Mouse (Mus musculus): Measurements from ENCODE around the gene Cd82. TPM values are rescaled to one million over a fixed set of nuclear protein-coding genes. Genes with fewer than 3 reads are reported as not detected.

Gene Cd82
- polyA plus RNA-seq, 1 experiment from 2014 or later = 41.3 TPM

DNA sequence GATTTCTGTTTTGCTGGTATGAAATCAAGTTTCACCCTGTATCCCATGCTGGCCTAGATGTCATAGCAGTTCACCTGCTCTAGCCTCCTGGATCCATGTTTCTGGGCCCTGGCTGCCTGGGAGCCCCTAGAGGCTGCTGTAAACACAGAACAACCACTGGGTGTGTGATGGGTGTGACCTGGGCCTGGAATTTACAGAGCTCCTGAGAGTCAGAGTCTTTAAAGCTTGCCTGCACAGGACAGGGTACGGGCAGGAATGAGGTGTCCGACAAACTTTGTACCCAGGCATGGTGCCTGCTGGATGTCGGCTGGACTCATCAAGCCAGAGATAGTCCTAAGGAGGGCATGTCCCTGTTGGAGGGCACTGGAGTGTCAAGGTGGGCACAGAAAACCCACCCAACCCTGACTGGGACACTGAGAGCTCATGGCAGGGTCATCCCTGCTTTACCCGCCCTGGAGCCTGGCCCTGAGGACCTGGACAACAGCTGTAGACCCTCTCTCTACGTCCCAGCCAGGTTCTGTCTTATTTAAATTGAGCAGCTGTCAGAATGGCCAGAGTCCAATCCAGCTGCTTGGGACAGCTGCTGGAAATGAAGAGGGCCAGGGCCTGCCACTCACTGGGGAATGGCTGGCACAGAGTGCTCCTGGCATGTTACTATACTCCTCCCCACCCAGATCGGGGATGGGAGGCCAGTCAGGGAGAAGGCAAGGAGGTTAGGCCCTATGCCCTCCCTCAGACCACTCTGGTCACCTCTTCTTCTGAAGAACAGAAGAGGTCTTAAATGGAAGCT, 30.1 kb downstream of the Cd82 start:
- 65% methylated on average over 6 of the region's 6 CpGs for WGBS
- ATAC-seq (replicated peaks; ENCODE audit: low FRiP score, low TSS enrichment, low read depth) (peak; percentile 31), DNase-seq (ENCODE audit: low spot score) (no peak)
- Histone ChIP-seq H3K4me3 (ENCODE audit: low read depth, low read length) (no peak overlapping the region), H3K27me3 (replicated peaks; ENCODE audit: control insufficient read depth, insufficient read depth, low read length) (no peaks in the 10 kb centered on the region), H3K36me3 (ENCODE audit: control insufficient read depth, insufficient read depth, low read length) (no peaks in the 10 kb centered on the region), H3K9me3 (ENCODE audit: control insufficient read depth, low read length) (no peaks in the 10 kb centered on the region), H3K4me2 (ENCODE audit: low read length) (no peak overlapping the region), H3K4me1 (replicated peaks; ENCODE audit: control insufficient read depth, insufficient read depth, low read length) (peaks cover 23% of the 10 kb centered on the region), H3K9ac (ENCODE audit: low read length) (no peak overlapping the region), H3K27ac (ENCODE audit: low read depth) (peak overlapping the region; percentile 18; the same call in 1 of the 2 replicates)

DNA sequence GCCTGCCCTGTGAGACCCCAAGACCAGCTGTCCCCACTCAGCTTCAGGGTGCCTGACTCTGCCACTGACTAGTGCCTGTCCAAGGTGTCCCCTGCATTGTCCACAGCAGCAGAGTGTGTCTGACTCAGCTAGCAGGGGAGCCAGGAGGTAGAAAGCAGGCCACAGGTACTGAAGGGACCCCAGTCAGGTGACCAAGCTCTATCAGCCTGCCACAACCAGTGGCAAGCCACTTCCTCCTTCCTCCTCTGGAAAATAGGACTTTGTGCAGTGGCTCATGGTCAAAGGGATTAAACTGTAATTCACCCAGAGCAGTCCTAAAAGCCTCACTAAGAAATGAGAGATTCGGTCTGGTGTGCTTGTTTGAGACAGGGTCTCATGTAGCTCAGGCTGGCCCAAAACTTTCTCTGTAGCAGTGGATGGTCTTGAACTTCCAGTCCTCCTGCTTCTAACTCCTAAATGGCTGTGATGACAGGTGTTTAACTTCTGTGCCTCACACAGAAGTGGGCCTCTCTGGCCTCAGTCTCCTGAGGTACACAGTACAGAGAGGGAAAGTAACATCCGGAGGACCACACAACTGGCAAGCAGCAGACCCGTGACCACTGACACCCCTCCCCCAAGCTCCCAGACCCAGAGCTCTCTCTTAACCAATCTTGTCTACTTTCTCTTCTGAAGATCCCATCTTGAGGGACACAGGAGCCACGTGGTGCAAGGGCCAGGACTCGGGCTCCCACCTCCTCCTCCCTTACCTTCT, 31.2 kb downstream of the Cd82 start:
- 56% methylated on average over 5 of the region's 5 CpGs for WGBS
- peak; percentile 51 for ATAC-seq (replicated peaks; ENCODE audit: low FRiP score, low TSS enrichment, low read depth)

DNA sequence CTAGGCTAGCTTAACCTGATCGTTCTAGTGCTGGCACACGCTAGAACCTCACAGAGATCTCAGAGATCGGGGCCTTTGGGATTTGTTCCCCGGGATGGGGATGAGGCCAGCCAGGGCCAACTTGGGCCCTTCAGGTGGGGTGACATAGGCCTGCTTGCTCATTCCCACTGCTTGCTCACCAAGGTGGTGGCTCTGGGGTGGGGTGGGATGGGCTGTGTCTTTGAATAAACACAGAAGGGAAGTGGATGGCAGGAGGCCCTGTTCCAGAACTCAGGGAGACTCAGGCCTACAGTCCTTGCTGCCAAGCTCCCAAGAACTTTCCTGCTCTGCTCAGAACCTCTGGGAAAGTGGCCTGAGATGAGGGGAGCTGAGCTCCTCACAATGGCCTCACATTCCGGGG, 31.9 kb downstream of the Cd82 start:
- Histone ChIP-seq H3K4me1 (replicated peaks; ENCODE audit: control insufficient read depth, insufficient read depth, low read length) (peaks cover 23% of the 10 kb centered on the region), H3K9me3 (ENCODE audit: control insufficient read depth, low read length) (no peaks in the 10 kb centered on the region), H3K27ac (ENCODE audit: low read depth) (peak overlapping the region; percentile 68; the same call in 1 of the 2 replicates), H3K4me3 (ENCODE audit: low read depth, low read length) (no peak overlapping the region), H3K27me3 (replicated peaks; ENCODE audit: control insufficient read depth, insufficient read depth, low read length) (no peaks in the 10 kb centered on the region), H3K36me3 (ENCODE audit: control insufficient read depth, insufficient read depth, low read length) (no peaks in the 10 kb centered on the region), H3K9ac (ENCODE audit: low read length) (no peak overlapping the region), H3K4me2 (ENCODE audit: low read length) (no peak overlapping the region)
- DNase-seq (ENCODE audit: low spot score) = no peak
- no peak for ATAC-seq (replicated peaks; ENCODE audit: low FRiP score, low TSS enrichment, low read depth)
- 77% methylated on average over 5 of the region's 5 CpGs for WGBS

More for the DNA sequence above, 31.2 kb downstream of the Cd82 start:
- DNase-seq (ENCODE audit: low spot score) = no peak
- Histone ChIP-seq H3K27me3 (replicated peaks; ENCODE audit: control insufficient read depth, insufficient read depth, low read length) (no peaks in the 10 kb centered on the region), H3K9me3 (ENCODE audit: control insufficient read depth, low read length) (no peaks in the 10 kb centered on the region), H3K27ac (ENCODE audit: low read depth) (peak overlapping the region; percentile 68), H3K36me3 (ENCODE audit: control insufficient read depth, insufficient read depth, low read length) (no peaks in the 10 kb centered on the region), H3K4me3 (ENCODE audit: low read depth, low read length) (no peak overlapping the region), H3K4me2 (ENCODE audit: low read length) (no peak overlapping the region), H3K9ac (ENCODE audit: low read length) (no peak overlapping the region), H3K4me1 (replicated peaks; ENCODE audit: control insufficient read depth, insufficient read depth, low read length) (peaks cover 23% of the 10 kb centered on the region)

DNA sequence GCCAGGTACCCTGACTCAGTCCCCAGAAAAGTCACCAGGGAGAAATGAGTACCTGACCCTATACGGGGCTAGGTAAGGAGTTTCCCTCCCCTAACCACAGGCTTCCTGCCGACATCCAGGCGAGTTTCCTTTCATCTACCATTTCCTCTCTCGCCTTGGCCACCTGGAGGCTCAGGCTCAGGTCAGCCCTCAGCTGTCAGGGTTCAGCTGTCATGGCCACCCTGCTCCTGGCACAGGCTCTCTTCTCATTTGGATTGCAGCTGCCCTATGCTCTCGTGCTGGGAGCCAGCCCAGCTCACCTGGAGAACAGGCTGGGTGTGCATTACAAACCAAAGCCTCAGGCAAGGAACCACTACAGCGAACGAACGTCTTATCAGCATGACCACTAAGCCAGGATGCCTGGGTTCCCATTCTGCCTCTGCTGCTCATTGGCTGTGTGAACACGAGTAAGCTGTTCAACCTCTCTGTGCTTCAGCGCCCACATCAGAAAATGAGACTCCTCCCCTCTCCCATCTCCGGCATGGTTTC, 34.9 kb downstream of the Cd82 start:
- no peak overlapping the region for H3K4me2 ChIP-seq (ENCODE audit: low read length)
- no peak for DNase-seq (ENCODE audit: low spot score)
- 56% methylated on average over 11 of the region's 11 CpGs for WGBS
- H3K36me3 ChIP-seq (ENCODE audit: control insufficient read depth, insufficient read depth, low read length) = no peaks in the 10 kb centered on the region
- H3K4me3 ChIP-seq (ENCODE audit: low read depth, low read length) = no peak overlapping the region
- H3K27ac ChIP-seq (ENCODE audit: low read depth) = no peak overlapping the region
- no peaks in the 10 kb centered on the region for H3K27me3 ChIP-seq (replicated peaks; ENCODE audit: control insufficient read depth, insufficient read depth, low read length)
- no peaks in the 10 kb centered on the region for H3K9me3 ChIP-seq (ENCODE audit: control insufficient read depth, low read length)
- peaks cover 21% of the 10 kb centered on the region for H3K4me1 ChIP-seq (replicated peaks; ENCODE audit: control insufficient read depth, insufficient read depth, low read length)
- no peak overlapping the region for H3K9ac ChIP-seq (ENCODE audit: low read length)
- no peak for ATAC-seq (replicated peaks; ENCODE audit: low FRiP score, low TSS enrichment, low read depth)

DNA sequence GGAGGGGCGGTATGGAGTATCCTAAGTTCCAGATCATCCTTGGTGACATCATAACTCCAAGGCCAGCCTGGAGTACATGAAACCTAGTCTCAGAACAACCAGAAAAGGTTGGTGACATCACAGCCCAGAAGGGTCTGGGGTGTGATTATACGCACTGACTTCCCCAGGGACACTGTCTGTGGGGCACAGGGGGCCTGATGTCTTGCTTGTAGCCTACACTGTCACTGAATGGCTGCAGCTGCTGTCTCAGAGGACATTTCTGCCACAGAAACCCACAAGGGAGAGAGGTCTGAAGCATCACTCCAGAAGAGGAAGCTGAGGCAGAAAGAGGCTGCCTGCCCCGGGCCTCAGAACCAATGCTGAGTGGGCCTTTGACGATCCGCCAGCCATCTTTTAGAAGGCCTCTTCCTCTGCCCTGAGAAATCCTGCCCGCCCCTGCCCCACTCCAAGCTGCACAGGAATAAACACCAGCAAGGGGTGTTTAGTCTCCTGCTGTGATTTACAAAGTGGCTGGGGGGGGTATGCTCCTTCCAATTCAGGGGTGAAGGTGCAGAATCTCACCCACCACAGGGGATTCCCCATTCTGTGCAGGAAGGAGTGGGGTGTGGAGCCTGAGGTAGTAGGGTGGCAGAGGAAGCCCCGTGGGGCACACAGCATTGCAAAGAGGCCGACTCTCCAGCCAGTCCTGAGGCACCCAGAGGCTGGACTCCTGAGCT, 35.8 kb downstream of the Cd82 start:
- 60% methylated on average over 8 of the region's 8 CpGs for WGBS
- Histone ChIP-seq H3K4me2 (ENCODE audit: low read length) (no peak overlapping the region), H3K4me3 (ENCODE audit: low read depth, low read length) (no peak overlapping the region), H3K9ac (ENCODE audit: low read length) (no peak overlapping the region), H3K4me1 (replicated peaks; ENCODE audit: control insufficient read depth, insufficient read depth, low read length) (peaks cover 13% of the 10 kb centered on the region), H3K36me3 (ENCODE audit: control insufficient read depth, insufficient read depth, low read length) (no peaks in the 10 kb centered on the region), H3K9me3 (ENCODE audit: control insufficient read depth, low read length) (no peaks in the 10 kb centered on the region), H3K27me3 (replicated peaks; ENCODE audit: control insufficient read depth, insufficient read depth, low read length) (no peaks in the 10 kb centered on the region), H3K27ac (ENCODE audit: low read depth) (no peak overlapping the region)
- DNase-seq (ENCODE audit: low spot score) (no peak), ATAC-seq (replicated peaks; ENCODE audit: low FRiP score, low TSS enrichment, low read depth) (no peak)

DNA sequence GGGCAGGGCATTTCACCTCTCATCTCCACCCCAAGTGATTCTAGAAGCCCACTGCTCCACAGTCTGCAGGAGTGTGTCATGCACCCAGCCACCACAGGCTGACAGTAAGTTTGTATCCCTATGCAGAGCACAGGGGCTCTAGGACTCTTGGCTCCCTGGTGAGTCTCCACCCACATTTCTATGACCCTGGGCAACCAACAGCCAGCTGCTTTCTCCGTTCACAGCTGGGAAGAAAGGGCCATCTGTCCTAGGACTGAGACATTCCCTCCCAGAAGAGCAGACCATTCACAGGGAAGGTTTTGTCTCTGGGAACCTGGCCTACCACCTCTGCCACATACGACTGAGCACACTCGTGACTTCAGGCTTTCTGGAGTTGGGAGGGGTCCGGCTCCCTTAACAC, 37.1 kb downstream of the Cd82 start:
- WGBS = 51% methylated on average over 4 of the region's 4 CpGs
- no peaks in the 10 kb centered on the region for H3K36me3 ChIP-seq (ENCODE audit: control insufficient read depth, insufficient read depth, low read length)
- H3K4me3 ChIP-seq (ENCODE audit: low read depth, low read length) = no peak overlapping the region
- no peaks in the 10 kb centered on the region for H3K9me3 ChIP-seq (ENCODE audit: control insufficient read depth, low read length)
- no peak for DNase-seq (ENCODE audit: low spot score)
- no peak overlapping the region for H3K27ac ChIP-seq (ENCODE audit: low read depth)
- no peaks in the 10 kb centered on the region; the same call in none of the 2 replicates for H3K4me1 ChIP-seq (replicated peaks; ENCODE audit: control insufficient read depth, insufficient read depth, low read length)
- no peak overlapping the region for H3K9ac ChIP-seq (ENCODE audit: low read length)
- ATAC-seq (replicated peaks; ENCODE audit: low FRiP score, low TSS enrichment, low read depth) = no peak
- no peak overlapping the region for H3K4me2 ChIP-seq (ENCODE audit: low read length)
- H3K27me3 ChIP-seq (replicated peaks; ENCODE audit: control insufficient read depth, insufficient read depth, low read length) = no peaks in the 10 kb centered on the region

DNA sequence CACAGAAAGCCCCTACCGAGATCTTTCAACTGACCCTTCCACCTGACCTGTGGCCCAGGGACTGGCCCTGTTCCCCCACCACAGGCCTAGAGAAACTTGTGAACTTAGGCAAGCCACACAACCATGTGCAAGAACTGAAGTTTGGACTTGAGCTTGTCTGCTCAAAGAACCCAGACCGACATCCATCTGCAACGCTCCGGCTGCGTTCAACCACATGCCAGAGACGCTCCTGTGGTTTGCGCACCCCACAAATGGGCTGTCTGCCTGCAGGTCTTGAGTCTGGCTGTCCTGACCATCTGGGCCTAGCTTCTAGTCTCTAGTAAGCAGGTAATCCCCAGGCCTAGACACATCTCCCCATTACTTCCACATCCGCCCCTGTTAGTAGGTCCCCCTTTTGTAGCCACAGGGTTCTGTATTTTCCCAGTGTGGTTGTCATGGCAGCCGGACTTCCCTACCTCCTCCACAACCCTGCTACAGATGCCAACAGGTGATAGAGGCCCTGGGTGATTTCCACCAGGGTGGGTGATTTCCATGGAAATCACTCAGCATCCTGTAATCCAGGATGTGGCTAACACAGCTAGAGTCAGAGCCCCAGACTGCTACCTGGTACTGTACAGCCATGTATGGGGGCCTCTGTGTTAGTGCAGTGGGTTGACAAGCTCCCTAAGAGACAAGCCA, 38.5 kb downstream of the Cd82 start:
- Histone ChIP-seq H3K4me3 (ENCODE audit: low read depth, low read length) (no peak overlapping the region), H3K9ac (ENCODE audit: low read length) (no peak overlapping the region)
- WGBS = 92% methylated on average over 9 of the region's 9 CpGs

DNA sequence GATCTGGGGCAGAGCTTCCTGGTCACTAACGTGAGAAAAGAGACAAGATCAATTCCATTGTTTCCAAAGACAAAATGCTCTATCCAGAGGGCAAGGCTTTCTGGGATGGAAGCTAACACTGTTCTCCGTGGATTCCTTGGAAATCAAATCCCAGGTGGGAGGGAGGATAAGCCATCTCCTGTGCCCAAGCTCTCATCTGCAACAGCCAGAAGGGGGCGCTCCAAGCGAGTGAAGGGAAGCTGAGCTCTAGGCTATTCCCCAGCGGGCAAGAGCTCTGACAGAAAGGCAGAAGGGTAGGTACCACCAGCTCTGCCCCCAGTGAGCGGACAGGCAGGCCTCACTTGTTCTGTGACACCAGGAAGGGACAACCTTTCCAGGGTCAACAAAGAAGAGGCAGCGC, 41.6 kb downstream of the Cd82 start:
- Histone ChIP-seq H3K4me2 (ENCODE audit: low read length) (no peak overlapping the region), H3K27ac (ENCODE audit: low read depth) (no peak overlapping the region), H3K9me3 (ENCODE audit: control insufficient read depth, low read length) (no peaks in the 10 kb centered on the region), H3K4me3 (ENCODE audit: low read depth, low read length) (no peak overlapping the region), H3K9ac (ENCODE audit: low read length) (no peak overlapping the region), H3K27me3 (replicated peaks; ENCODE audit: control insufficient read depth, insufficient read depth, low read length) (no peaks in the 10 kb centered on the region), H3K4me1 (replicated peaks; ENCODE audit: control insufficient read depth, insufficient read depth, low read length) (no peaks in the 10 kb centered on the region), H3K36me3 (ENCODE audit: control insufficient read depth, insufficient read depth, low read length) (no peaks in the 10 kb centered on the region)
- ATAC-seq (replicated peaks; ENCODE audit: low FRiP score, low TSS enrichment, low read depth) = 0 out of 2 replicates have a peak, but pooled peaks have one; percentile 14
- WGBS = 26% methylated on average over 7 of the region's 7 CpGs
- DNase-seq (ENCODE audit: low spot score) = peak; percentile 91

More for the DNA sequence above, 38.5 kb downstream of the Cd82 start:
- no peak for DNase-seq (ENCODE audit: low spot score)
- no peaks in the 10 kb centered on the region for H3K36me3 ChIP-seq (ENCODE audit: control insufficient read depth, insufficient read depth, low read length)
- H3K4me1 ChIP-seq (replicated peaks; ENCODE audit: control insufficient read depth, insufficient read depth, low read length) = no peaks in the 10 kb centered on the region; the same call in 1 of the 2 replicates
- no peak overlapping the region for H3K4me2 ChIP-seq (ENCODE audit: low read length)
- no peak overlapping the region for H3K27ac ChIP-seq (ENCODE audit: low read depth)
- no peaks in the 10 kb centered on the region for H3K9me3 ChIP-seq (ENCODE audit: control insufficient read depth, low read length)
- H3K27me3 ChIP-seq (replicated peaks; ENCODE audit: control insufficient read depth, insufficient read depth, low read length) = no peaks in the 10 kb centered on the region
- ATAC-seq (replicated peaks; ENCODE audit: low FRiP score, low TSS enrichment, low read depth) = no peak

Measured in intestine, embryonic 14.5 days (tissue).